Mouse (Mus musculus): Measurements from ENCODE around the gene Olfr341. TPM values are rescaled to one million over a fixed set of nuclear protein-coding genes. Genes with fewer than 3 reads are reported as not detected.

The Olfr341 gene
- polyA plus RNA-seq (2012; rRNA removed) = not detected in 2 replicates

DNA sequence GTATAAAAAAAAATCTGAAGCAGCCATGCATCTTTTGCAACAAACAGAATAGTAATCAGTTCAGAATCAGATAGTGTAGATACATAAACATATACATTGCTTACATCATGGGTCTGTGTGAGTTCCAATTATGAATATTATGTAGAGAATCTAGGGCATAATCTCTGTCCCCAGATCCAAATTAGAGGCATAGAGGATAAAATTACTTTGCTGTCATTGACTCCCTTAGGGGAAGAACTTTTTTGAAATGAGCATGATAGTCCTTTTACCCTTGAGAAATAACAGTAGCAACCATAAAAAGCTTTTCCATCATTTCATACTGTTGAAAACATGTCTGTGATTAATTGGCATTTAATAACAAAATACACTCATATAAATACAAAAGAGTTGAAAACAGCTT lies at the start of gene Olfr341:
Gene Olfr341 (minus strand): TSS at position 101 of the 400 bp plus-strand sequence.
- no peak for DNase-seq (ENCODE audit: low read depth)

DNA sequence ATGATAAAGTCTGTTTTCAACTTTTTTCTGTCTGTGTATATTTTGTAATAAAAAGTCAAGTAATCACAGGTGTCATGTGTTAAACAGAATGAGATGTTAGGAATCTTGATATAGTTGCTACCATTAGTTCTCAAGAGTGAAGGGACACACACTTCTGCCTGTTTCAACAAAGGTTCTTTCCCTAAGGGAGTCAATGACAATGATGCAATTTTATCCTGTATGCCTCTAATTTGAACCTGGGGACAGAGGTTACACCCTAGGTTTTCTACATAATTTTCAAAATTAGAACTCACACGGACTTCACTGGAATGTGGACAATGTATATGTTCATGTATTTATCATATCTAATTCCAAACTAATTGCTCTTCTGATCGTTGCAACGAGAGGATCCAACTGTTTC lies 42.4 kb upstream of the Olfr341 start, which contains the start of gene Olfr342:
Gene Olfr342 (plus strand): TSS at position 301 of the 400 bp plus-strand sequence.
- DNase-seq (ENCODE audit: low read depth) = no peak

DNA sequence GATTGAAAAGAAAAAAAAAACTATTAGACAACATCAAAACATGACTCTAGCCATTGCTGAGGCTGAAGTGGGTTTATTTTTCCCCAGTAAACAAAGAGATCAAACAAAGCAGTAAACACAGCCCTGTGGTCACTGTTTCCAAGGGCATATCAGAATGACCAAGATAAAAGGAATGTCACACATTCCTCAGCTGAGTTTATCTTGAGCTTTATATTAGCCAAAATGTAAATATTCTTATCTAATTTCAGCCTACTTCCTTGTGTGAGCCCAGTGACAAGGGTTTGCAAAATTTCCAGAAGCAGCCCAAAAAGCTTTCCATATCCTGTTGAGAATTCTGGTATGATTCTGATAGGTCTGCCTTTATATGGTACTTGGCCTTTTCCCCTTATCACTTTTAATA lies 8.6 kb downstream of the Olfr341 start:
- no peak for DNase-seq (ENCODE audit: low read depth)

DNA sequence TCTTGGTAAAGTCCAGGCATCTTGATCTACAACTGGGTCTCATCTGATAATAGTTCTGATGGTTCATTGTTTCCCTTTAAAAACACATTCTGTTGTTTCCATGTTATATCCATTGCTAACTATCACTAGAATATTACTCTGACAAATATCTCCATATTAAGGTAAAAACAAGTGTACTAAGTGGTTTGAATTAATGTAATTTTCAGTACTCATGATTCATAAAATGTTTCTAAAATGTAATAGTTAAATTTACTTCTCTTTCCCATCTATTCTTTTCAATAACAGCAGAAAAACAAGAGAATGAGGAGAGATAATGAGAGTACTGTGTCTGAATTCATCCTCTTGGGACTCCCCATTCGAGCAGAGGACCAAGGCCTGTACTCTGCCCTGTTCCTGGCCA lies 30.0 kb downstream of the Olfr341 start, which contains the start of gene Olfr340:
Gene Olfr340 (plus strand): TSS at position 301 of the 400 bp plus-strand sequence.
- no peak for DNase-seq (ENCODE audit: low read depth)

Other genes with a start within 250 kb of the Olfr341 start
- not detected in 2 replicates for gene Olfr338, start 108.9 kb downstream of the Olfr341 start, polyA plus RNA-seq (2012; rRNA removed)
- gene Olfr339, start 63.5 kb downstream of the Olfr341 start, polyA plus RNA-seq (2012; rRNA removed) = not detected in 2 replicates
- gene Olfr340, start 29.9 kb downstream of the Olfr341 start, polyA plus RNA-seq (2012; rRNA removed) = not detected in 2 replicates
- gene Olfr342, start 42.5 kb upstream of the Olfr341 start, polyA plus RNA-seq (2012; rRNA removed) = not detected in 2 replicates
- not detected in 2 replicates for gene Olfr344, start 84.2 kb upstream of the Olfr341 start, polyA plus RNA-seq (2012; rRNA removed)
- not detected in 2 replicates for gene Olfr345, start 157.6 kb upstream of the Olfr341 start, polyA plus RNA-seq (2012; rRNA removed)
- not detected in 2 replicates for gene Olfr346, start 203.3 kb upstream of the Olfr341 start, polyA plus RNA-seq (2012; rRNA removed)
- not detected in 2 replicates for gene Olfr347, start 249.4 kb upstream of the Olfr341 start, polyA plus RNA-seq (2012; rRNA removed)

Measured in gonadal fat pad, adult 2 months (tissue).